Mouse (Mus musculus) kidney, adult 2 months (tissue): ENCODE measurements at regions not wholly inside any gene's neighbourhood (a gene's known extent, or its start where the extent isn't known, plus 50 kb on each side); places are given as distances from the start of the nearest gene placed in this dataset.

Experiments used
- DNase-seq: peaks from one replicate; pipeline ENCODE4 v3.0.0; 2021
- H3K27ac ChIP-seq: fragments of 200-500 bp; 2 replicates; pipeline ENCODE4 v1.5.1; 2012; ENCODE audit warnings: low read depth, low read length, control low read depth, inconsistent platforms; ENCODE audit not compliant: insufficient read depth
- H3K27me3 ChIP-seq: fragments of 200-500 bp; replicated peaks from 2 replicates; pipeline ENCODE4 v1.6.1; 2012; ENCODE audit warnings: mild to moderate bottlenecking, moderate library complexity, low read length, inconsistent platforms; ENCODE audit not compliant: control insufficient read depth, insufficient read depth
- H3K36me3 ChIP-seq: fragments of 200-500 bp; 2 replicates; pipeline ENCODE4 v1.6.1; 2012; ENCODE audit warnings: mild to moderate bottlenecking, moderate library complexity, low read length, inconsistent platforms; ENCODE audit not compliant: control insufficient read depth, insufficient read depth
- H3K4me1 ChIP-seq: fragments of 200-500 bp; 2 replicates; pipeline ENCODE4 v1.6.1; 2011; ENCODE audit warnings: low read length; ENCODE audit not compliant: control insufficient read depth, insufficient read depth
- H3K4me3 ChIP-seq: fragments of 200-500 bp; 2 replicates; pipeline ENCODE4 v1.5.1; 2011; ENCODE audit warnings: mild to moderate bottlenecking, low read depth, low read length, control low read depth; ENCODE audit not compliant: insufficient read depth
- CTCF ChIP-seq: fragments of 200-500 bp; conservative IDR thresholded peaks from 2 replicates; pipeline ENCODE4 v1.5.1; 2011; ENCODE audit warnings: low read depth, mild to moderate bottlenecking, control low read depth, low read length, moderate library complexity, mixed read lengths; ENCODE audit not compliant: insufficient read depth, insufficient read length
- POLR2A ChIP-seq: fragments of 200-500 bp; IDR thresholded peaks from one replicate; pipeline ENCODE4 v1.6.1; 2011; ENCODE audit warnings: low read depth, low read length, control low read depth
- WGBS: fragments of 180-500 bp; shearing (Covaris S2); methylation state at CpG from one replicate; pipeline ENCODE4 v1.1.7; 2018; 5-methylcytosine and 5-hydroxymethylcytosine counted together

DNA sequence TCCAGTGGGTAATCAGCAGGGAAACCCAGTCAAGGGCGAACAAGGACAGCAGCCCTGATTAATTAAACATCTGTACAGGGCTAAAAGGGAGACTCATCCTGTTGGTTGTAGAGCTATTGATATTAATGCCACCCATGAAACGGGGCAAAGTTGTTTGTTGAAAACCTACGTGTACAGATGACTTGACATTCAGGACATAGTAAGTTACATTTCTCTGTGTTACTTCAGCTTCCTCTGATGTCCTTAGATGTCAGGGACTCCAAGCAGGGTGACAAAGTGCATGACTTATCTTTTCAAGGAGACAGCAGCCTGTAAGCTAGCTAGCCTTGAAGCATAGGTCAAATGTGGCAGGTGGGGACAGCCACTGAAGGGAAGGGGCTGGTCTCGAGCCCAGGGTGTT is 390.5 kb downstream of the Ccdc171 start:
- H3K4me3 ChIP-seq: no peak overlapping the region
- DNase-seq: no peak
- H3K4me1 ChIP-seq: no peaks in the 10 kb centered on the region
- H3K27me3 ChIP-seq: no peaks in the 10 kb centered on the region
- no peaks in the 10 kb centered on the region for H3K36me3 ChIP-seq
- TF ChIP-seq CTCF (no peak), POLR2A (no peak)
- H3K27ac ChIP-seq: no peak overlapping the region
- 63% methylated on average over 4 of the region's 4 CpGs for WGBS

DNA sequence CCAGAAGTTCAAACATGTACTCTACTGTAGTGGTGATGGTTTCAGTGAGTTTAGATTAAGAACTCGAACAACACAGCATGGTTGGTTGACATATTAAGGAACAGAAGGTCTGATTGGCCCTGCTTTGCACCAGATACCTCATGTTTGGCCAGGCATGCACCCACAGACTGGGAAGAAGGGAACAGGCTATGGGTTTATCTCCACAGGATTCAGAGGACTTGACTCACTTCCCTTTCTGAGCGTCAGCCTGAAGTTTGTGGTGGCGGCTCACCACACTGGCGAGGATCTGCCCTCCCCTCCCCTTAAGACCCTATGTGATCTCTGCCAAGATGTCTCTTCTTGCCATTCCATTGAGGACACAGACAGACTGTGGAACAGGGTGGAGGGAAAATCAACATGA is 391.7 kb downstream of the Ccdc171 start:
- TF ChIP-seq CTCF (no peak), POLR2A (no peak)
- Histone ChIP-seq H3K27ac (no peak overlapping the region), H3K4me3 (no peak overlapping the region), H3K36me3 (no peaks in the 10 kb centered on the region), H3K27me3 (no peaks in the 10 kb centered on the region), H3K4me1 (no peaks in the 10 kb centered on the region)
- DNase-seq: no peak
- 74% methylated on average over 4 of the region's 4 CpGs for whole genome bisulfite sequencing

DNA sequence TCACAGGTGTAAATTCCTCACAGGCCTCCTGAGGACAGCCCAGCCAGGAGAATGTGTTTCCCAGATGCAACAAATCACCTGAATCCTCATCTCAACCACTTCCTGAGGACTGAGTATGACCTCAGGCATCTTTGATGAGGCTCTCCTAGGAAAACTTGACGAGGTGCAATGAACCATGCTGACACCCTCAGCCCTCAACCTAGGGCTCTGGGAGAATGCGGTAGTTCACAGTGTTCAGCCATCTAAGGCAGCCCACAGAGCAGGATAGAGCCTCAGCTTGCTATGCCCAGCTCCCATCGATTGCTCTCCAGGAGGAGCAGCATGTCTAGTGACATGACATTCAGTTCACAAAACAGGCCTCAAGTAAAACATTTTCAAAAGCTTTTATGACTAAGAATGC is 392.7 kb downstream of the Ccdc171 start:
- H3K27me3 ChIP-seq: no peaks in the 10 kb centered on the region
- WGBS: 52% methylated on average over 3 of the region's 3 CpGs
- no peak for TF ChIP-seq CTCF
- TF ChIP-seq POLR2A: no peak
- no peak overlapping the region for H3K4me3 ChIP-seq
- no peak overlapping the region for H3K27ac ChIP-seq
- no peaks in the 10 kb centered on the region for H3K4me1 ChIP-seq
- DNase-seq: no peak
- H3K36me3 ChIP-seq: no peaks in the 10 kb centered on the region

- no peaks in the 10 kb centered on the region for H3K27me3 ChIP-seq
- H3K4me3 ChIP-seq: no peak overlapping the region
- H3K36me3 ChIP-seq: no peaks in the 10 kb centered on the region
- TF ChIP-seq POLR2A (no peak), CTCF (no peak; the same call in 1 of the 2 replicates)
- H3K4me1 ChIP-seq: no peaks in the 10 kb centered on the region
- 81% methylated on average over 1 of the region's 1 CpGs for WGBS
- peak; percentile 4 for DNase-seq
- H3K27ac ChIP-seq: no peak overlapping the region
Observed at GRCm38 (mm10) chr4:83919041-83919440, 393.7 kb downstream of the Ccdc171 start.

DNA sequence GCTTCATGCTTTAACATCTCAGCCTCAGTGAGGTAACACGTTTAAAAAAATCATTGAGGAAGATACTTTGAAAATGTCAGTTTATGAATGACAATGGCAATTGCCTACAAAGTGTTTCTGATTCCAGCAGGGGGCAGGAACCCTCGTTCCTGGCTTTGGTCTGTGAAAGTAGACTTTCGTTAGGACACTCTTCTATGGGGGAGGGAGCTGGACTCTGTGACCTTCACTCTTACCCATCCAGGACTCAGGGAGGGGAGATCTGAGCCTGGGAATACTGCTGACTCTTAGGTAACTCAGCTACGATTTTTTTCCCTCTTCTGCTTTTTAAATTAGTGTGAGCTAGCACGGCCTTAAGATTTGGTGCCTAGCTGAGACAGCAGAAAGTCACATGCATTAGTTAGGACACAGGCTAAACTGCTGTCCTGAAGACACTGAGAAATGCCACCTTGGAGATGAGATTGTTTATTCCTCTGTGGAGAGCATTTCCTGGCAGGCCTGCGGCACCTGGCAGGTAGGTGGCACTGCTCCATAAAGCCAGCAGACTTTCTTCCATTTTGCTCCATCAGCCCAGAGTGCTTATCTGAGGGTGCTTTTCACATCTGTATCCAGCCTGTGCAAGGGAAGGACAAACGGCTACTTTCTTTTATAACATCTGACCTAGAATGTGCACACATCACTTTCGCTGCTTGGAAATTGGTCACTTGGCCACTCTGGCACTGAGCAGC is 399.9 kb downstream of the Ccdc171 start:
- H3K4me1 ChIP-seq: no peaks in the 10 kb centered on the region
- H3K4me3 ChIP-seq: no peak overlapping the region
- TF ChIP-seq CTCF (no peak; the same call in 1 of the 2 replicates), POLR2A (no peak)
- WGBS: 38% methylated on average over 8 of the region's 8 CpGs
- H3K27ac ChIP-seq: no peak overlapping the region
- no peaks in the 10 kb centered on the region for H3K36me3 ChIP-seq
- no peaks in the 10 kb centered on the region for H3K27me3 ChIP-seq
- peak; percentile 69 for DNase-seq

DNA sequence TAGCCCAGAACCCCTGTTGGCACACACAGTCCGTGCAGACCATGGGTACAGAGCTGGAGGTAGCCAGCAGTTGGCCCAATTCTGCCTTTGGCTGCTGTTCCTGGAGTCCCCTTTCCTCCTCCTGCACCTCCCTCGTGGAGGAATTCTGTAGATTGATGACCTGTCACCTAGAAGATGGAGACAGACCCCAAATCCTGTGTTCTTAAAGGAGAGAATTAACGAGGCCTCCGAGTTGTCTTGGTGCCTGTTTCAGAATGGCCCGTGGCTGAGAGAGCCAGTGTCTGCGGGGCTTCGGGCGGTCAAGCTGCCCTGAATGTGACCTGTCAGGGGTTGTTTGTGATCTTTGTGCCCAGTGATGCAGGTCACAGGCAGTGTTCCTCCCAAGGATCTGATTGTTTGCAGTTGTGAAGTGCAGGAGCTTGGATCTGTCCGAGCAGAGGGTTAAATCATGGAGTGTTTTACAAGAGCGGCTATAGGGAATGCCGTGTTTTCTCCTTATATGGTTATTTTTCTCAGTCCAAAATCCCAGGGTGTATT is 400.9 kb downstream of the Ccdc171 start:
- Histone ChIP-seq H3K36me3 (no peaks in the 10 kb centered on the region), H3K4me1 (no peaks in the 10 kb centered on the region), H3K4me3 (no peak overlapping the region), H3K27me3 (no peaks in the 10 kb centered on the region), H3K27ac (no peak overlapping the region)
- TF ChIP-seq POLR2A (no peak), CTCF (no peak)
- DNase-seq: no peak
- 46% methylated on average over 11 of the region's 11 CpGs for WGBS

DNA sequence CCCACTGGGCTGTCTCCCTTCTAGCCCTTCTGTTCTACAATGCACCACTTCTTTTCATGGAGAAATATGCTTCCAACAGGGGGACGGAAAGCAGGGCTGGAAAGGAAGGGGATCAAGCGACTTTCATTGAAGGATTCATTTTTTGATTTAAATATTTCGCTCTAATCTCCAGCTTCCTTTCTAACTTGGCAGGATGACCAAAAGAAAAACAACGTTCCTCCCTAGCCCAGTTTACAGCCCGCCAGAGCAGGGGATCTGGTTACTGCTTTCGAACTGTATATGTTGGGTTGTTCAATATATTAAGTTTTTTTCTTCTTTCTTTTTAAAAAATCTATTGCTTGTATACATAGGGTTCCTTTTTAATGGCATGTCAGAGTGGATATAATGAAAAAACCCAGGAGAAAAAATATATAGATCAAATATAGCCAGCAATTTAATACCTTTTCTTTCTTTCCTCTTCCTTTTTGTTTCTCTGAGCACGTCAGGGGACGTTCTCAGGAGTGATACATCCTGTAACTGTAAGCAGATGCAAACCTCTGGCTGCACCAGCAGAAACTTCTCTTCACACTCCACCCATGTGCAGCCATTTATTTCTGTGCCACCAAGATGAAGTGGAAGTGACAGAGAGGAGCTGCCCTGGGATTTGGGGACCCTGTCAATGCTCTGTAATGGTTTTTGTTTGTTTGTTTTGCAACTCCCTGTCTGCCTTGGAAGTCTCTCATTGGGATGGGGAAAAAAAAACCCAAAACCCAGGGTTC is 406.7 kb downstream of the Ccdc171 start:
- no peak for TF ChIP-seq POLR2A
- no peak for TF ChIP-seq CTCF
- no peak for DNase-seq
- H3K4me3 ChIP-seq: no peak overlapping the region
- no peaks in the 10 kb centered on the region for H3K36me3 ChIP-seq
- H3K4me1 ChIP-seq: no peaks in the 10 kb centered on the region
- no peak overlapping the region for H3K27ac ChIP-seq
- no peaks in the 10 kb centered on the region for H3K27me3 ChIP-seq
- WGBS: 43% methylated on average over 8 of the region's 8 CpGs
